In genomic region chr7:36699001-36699987, GRCm38 (mm10) we compare ENCODE assay signal across 8 mouse cellular contexts. TPM values are rescaled to one million over a fixed set of nuclear protein-coding genes. Genes with fewer than 3 reads are reported as not detected.
DNase-seq lines count a peak whose midpoint lies in the region; ATAC-seq lines count a peak whose summit lies in the region.

No protein-coding gene starts in this region.

- DNase-seq in heart, postnatal 14 days: no peak
- peak; percentile 77 for DNase-seq in embryo, embryonic 10 days (ENCODE audit: low spot score)
- DNase-seq in midbrain, embryonic 14.5 days: peak; percentile 56
- no peak for DNase-seq in urinary bladder, postnatal 25 days (ENCODE audit: low spot score)
- DNase-seq in spleen, postnatal 36 days (ENCODE audit: low spot score in 2 of 2): no peak
- DNase-seq in Muller cell, postnatal 12 days (ENCODE audit: inconsistent ontology term): no peak

- WGBS in heart, embryonic 12.5 days: 14% methylated on average over 18 of the region's 18 CpGs
- WGBS in hindbrain, embryonic 15.5 days: 10% methylated on average over 18 of the region's 18 CpGs
- 10% methylated on average over 18 of the region's 18 CpGs for WGBS in midbrain, embryonic 14.5 days

- peak overlapping the region; percentile 100 for H3K4me2 ChIP-seq in heart, embryonic 12.5 days
- peak overlapping the region; percentile 97 for H3K4me2 ChIP-seq in hindbrain, embryonic 15.5 days
- peak overlapping the region; percentile 98 for H3K4me2 ChIP-seq in midbrain, embryonic 14.5 days (ENCODE audit: low read length)

- peak overlapping the region; percentile 94 for H3K4me3 ChIP-seq in heart, embryonic 12.5 days
- peak overlapping the region; percentile 87 for H3K4me3 ChIP-seq in hindbrain, embryonic 15.5 days
- H3K4me3 ChIP-seq in midbrain, embryonic 14.5 days (replicated peaks; ENCODE audit: low read depth, low read length): peak overlapping the region; percentile 83

- no peaks in the 10 kb centered on the region for H3K36me3 ChIP-seq in heart, embryonic 12.5 days
- H3K36me3 ChIP-seq in hindbrain, embryonic 15.5 days: no peaks in the 10 kb centered on the region
- no peaks in the 10 kb centered on the region for H3K36me3 ChIP-seq in midbrain, embryonic 14.5 days (ENCODE audit: control insufficient read depth, insufficient read depth, low read length)

- peak overlapping the region; percentile 19; the same call in 1 of the 2 replicates for H3K9ac ChIP-seq in heart, embryonic 12.5 days
- peak overlapping the region; percentile 80 for H3K9ac ChIP-seq in hindbrain, embryonic 15.5 days
- H3K9ac ChIP-seq in midbrain, embryonic 14.5 days (replicated peaks; ENCODE audit: low read length): peak overlapping the region; percentile 81

- ATAC-seq in heart, embryonic 12.5 days (ENCODE audit: insufficient number of reproducible peaks, low FRiP score): no peak
- no peak for ATAC-seq in hindbrain, embryonic 15.5 days (ENCODE audit: low FRiP score, low read depth)
- ATAC-seq in midbrain, embryonic 14.5 days (ENCODE audit: low FRiP score, low TSS enrichment): no peak

- H3K4me1 ChIP-seq in heart, embryonic 12.5 days (replicated peaks): peaks cover 12% of the 10 kb centered on the region; the same call in 1 of the 2 replicates
- H3K4me1 ChIP-seq in hindbrain, embryonic 15.5 days (replicated peaks): peaks cover 42% of the 10 kb centered on the region
- H3K4me1 ChIP-seq in midbrain, embryonic 14.5 days (ENCODE audit: control insufficient read depth, insufficient read depth, low read length): peaks cover 18% of the 10 kb centered on the region

- intact Hi-C loops in heart, postnatal 14 days (cut with DNase I): loop anchor here (10.0 kb wide), 2 partner anchors 276 to 646 kb away; no protein-coding TSS in a partner anchor

- no peak overlapping the region for H3K27ac ChIP-seq in heart, embryonic 12.5 days (ENCODE audit: poor library complexity, severe bottlenecking)
- H3K27ac ChIP-seq in hindbrain, embryonic 15.5 days (replicated peaks): peak overlapping the region; percentile 92
- 0 out of 2 replicates have a peak overlapping the region, but pooled peaks have one; percentile 85 for H3K27ac ChIP-seq in midbrain, embryonic 14.5 days (replicated peaks; ENCODE audit: low read depth, low read length)

- no peaks in the 10 kb centered on the region for H3K9me3 ChIP-seq in heart, embryonic 12.5 days (replicated peaks)
- no peaks in the 10 kb centered on the region for H3K9me3 ChIP-seq in hindbrain, embryonic 15.5 days
- no peaks in the 10 kb centered on the region for H3K9me3 ChIP-seq in midbrain, embryonic 14.5 days (ENCODE audit: control insufficient read depth, low read length)

- peaks cover 43% of the 10 kb centered on the region for H3K27me3 ChIP-seq in heart, embryonic 12.5 days (replicated peaks)
- no peaks in the 10 kb centered on the region for H3K27me3 ChIP-seq in hindbrain, embryonic 15.5 days
- peaks cover 18% of the 10 kb centered on the region; the same call in 1 of the 2 replicates for H3K27me3 ChIP-seq in midbrain, embryonic 14.5 days (ENCODE audit: control insufficient read depth, insufficient read depth, low read length)

RNA-seq across cellular contexts. Expression of gene Tshz3, which starts 1.4 kb away (rescaled TPM):
- 1.4 and 2.1 TPM in 2 replicates for polyA plus RNA-seq in heart, embryonic 12.5 days (2016; fragmentation: Nextera tagmentation; extraction: Ambion mirVana)
- 1 to 10 TPM; 5.7 to 6.1 TPM for total RNA-seq in heart, postnatal 14 days (2021)
- 27.4 and 35.8 TPM in 2 replicates for polyA plus RNA-seq in hindbrain, embryonic 15.5 days (2015; fragmentation: Nextera tagmentation; extraction: Ambion mirVana)
- 13.6 TPM in 2 replicates for polyA plus RNA-seq in midbrain, embryonic 14.5 days (2014; fragmentation: Nextera tagmentation; extraction: Ambion mirVana)

Comparison
In these comparisons a context has a peak if more than half of its experiments do, and no peak if none do; other contexts are left out.
1. H3K9ac ChIP-seq: peak in every context shown above with its lines; median percentile 81 in midbrain, embryonic 14.5 days; 80 in hindbrain, embryonic 15.5 days; 19 in heart, embryonic 12.5 days.
2. DNase-seq: peak in embryo, embryonic 10 days (single experiment) and midbrain, embryonic 14.5 days (single experiment); none in heart, postnatal 14 days (0 of 2), urinary bladder, postnatal 25 days (single experiment), spleen, postnatal 36 days (0 of 2) and Muller cell, postnatal 12 days (single experiment).
3. Peak in every context shown above with its lines, with median percentiles within 50 percentile points of each other: H3K4me2 ChIP-seq and H3K4me3 ChIP-seq.